Mouse (Mus musculus) adrenal gland, postnatal 10 days (tissue): ENCODE data around the gene Rnf208. TPM values are rescaled to one million over a fixed set of nuclear protein-coding genes. Genes with fewer than 3 reads are reported as not detected.
"Not testable (repeated sequence)": the region's sequence is repeated elsewhere in the genome, so short reads cannot be mapped to it uniquely, and the experiment has no call there.

ENCODE experiments used
- DNase-seq: peaks from one replicate; pipeline ENCODE4 v3.0.0; 2021; ENCODE audit warnings: mixed read lengths
- total RNA-seq, 2 experiments: library from RNA; stranded (reverse); gene quantifications; 2 replicates each; pipeline ENCODE4 v1.2.3; 2021

Gene Rnf208
- total RNA-seq, 2 experiments from 2014 or later = 6.4 to 7.3 TPM

GRCm38 (mm10) chr2:25246183-25247072, 4.4 kb downstream of the Rnf208 start, which contains the start of gene AL732309.1:
TSS of gene AL732309.1 (minus strand) at chr2:25246863.
- no peak for DNase-seq

- no peak for DNase-seq
Observed at GRCm38 (mm10) chr2:25252331-25252730, 10.3 kb downstream of the Rnf208 start.

- DNase-seq = peak; percentile 93
Observed at GRCm38 (mm10) chr2:25255284-25255779, 13.3 kb downstream of the Rnf208 start, which contains the start of gene Tmem203. TSS of gene Tmem203 (plus strand) at chr2:25255439.

GRCm38 (mm10) chr2:25256443-25257109, 14.5 kb downstream of the Rnf208 start:
- DNase-seq = peak; percentile 61

GRCm38 (mm10) chr2:25257250-25257649, 15.2 kb downstream of the Rnf208 start:
- not testable (repeated sequence) for DNase-seq

GRCm38 (mm10) chr2:25258887-25259286, 16.8 kb downstream of the Rnf208 start:
- DNase-seq = no peak

GRCm38 (mm10) chr2:25261870-25262269, 19.8 kb downstream of the Rnf208 start:
- DNase-seq = no peak

GRCm38 (mm10) chr2:25262291-25262767, 20.3 kb downstream of the Rnf208 start, which contains the start of gene Tprn:
TSS of gene Tprn (plus strand) at chr2:25262618.
- DNase-seq = peak; percentile 96

- peak; percentile 58 for DNase-seq
Observed at GRCm38 (mm10) chr2:25262795-25263622, 21.0 kb downstream of the Rnf208 start.

- DNase-seq = no peak
Observed at GRCm38 (mm10) chr2:25263623-25264285, 21.7 kb downstream of the Rnf208 start.

- no peak for DNase-seq
Observed at GRCm38 (mm10) chr2:25264286-25264660, 22.2 kb downstream of the Rnf208 start.

- peak; percentile 76 for DNase-seq
Observed at GRCm38 (mm10) chr2:25264851-25265250, 22.8 kb downstream of the Rnf208 start.

GRCm38 (mm10) chr2:25265897-25266656, 24.0 kb downstream of the Rnf208 start:
- DNase-seq = no peak

- DNase-seq = peak; percentile 67
Observed at GRCm38 (mm10) chr2:25266720-25267119, 24.7 kb downstream of the Rnf208 start.

- no peak for DNase-seq
Observed at GRCm38 (mm10) chr2:25267241-25267640, 25.2 kb downstream of the Rnf208 start.

- no peak for DNase-seq
Observed at GRCm38 (mm10) chr2:25267746-25268309, 25.8 kb downstream of the Rnf208 start.

- peak; percentile 99 for DNase-seq
Observed at GRCm38 (mm10) chr2:25271827-25272511, 29.9 kb downstream of the Rnf208 start, which contains the start of the genes Ssna1 and Anapc2. TSS of gene Ssna1 (minus strand) at chr2:25272438. TSS of gene Anapc2 (plus strand) at chr2:25272478.

- no peak for DNase-seq
Observed at GRCm38 (mm10) chr2:25272515-25272914, 30.5 kb downstream of the Rnf208 start.

GRCm38 (mm10) chr2:25273010-25273409, 31.0 kb downstream of the Rnf208 start:
- DNase-seq = no peak
